Mouse (Mus musculus): Measurements from ENCODE around the gene Gm10720.
"Not testable (repeated sequence)": the region's sequence is repeated elsewhere in the genome, so short reads cannot be mapped to it uniquely, and the experiment has no call there.

Gene Gm10720

DNA sequence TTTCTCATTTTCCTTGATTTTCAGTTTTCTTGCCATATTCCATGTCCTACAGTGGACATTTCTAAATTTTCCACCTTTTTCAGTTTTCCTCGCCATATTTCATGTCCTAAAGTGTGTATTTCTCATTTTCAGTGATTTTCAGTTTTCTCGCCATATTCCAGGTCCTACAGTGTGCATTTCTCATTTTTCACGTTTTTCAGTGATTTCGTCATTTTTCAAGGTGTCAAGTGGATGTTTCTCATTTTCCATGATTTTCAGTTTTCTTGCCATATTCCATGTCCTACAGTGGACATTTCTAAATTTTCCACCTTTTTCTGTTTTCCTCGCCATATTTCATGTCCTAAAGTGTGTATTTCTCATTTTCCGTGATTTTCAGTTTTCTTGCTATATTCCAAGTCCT is 10.2 kb downstream of the Gm10720 start:
- DNase-seq (ENCODE audit: low spot score), result peak; percentile 71

DNA sequence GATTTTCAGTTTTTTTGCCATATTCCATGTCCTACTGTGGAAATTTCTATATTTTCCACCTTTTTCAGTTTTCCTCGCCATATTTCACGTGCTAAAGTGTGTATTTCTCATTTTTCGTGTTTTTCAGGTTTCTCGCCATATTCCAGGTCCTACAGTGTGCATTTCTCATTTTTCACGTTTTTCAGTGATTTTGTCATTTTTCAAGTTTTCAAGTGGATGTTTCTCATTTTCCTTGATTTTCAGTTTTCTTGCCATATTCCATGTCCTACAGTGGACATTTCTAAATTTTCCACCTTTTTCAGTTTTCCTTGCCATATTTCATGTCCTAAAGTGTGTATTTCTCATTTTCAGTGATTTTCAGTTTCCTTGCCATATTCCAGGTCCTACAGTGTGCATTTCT is 10.7 kb downstream of the Gm10720 start:
- not testable (repeated sequence) for DNase-seq (ENCODE audit: low spot score)

DNA sequence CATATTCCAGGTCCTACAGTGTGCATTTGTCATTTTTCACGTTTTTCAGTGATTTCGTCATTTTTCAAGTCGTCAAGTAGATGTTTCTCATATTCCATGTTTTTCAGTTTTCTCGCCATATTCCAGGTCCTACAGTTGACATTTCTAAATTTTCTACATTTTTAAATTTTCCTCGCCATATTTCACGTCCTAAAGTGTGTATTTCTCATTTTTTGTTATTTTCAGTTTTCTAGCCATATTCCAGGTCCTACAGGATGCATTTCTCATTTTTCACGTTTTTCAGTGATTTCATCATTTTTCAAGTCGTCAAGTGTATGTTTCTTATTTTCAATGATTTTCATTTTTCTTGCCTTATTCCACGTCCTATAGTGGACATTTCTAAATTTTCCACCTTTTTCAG is 11.3 kb downstream of the Gm10720 start:
- DNase-seq (ENCODE audit: low spot score), result not testable (repeated sequence)

DNA sequence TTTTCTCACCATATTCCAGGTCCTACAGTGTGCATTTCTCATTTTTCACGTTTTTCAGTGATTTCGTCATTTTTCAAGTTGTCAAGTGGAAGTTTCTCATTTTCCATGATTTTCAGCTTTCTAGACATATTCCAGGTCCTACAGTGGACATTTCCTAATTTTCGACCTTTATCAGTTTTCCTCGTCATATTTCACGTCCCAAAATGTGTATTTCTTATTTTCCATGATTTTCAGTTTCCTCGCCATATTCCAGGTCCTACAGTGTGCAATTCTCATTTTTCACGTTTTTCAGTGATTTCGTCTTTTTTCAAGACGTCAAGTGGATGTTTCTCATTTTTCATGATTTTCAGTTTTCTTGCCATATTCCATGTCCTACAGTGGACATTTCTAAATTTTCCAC is 11.7 kb downstream of the Gm10720 start:
- DNase-seq (ENCODE audit: low spot score), result not testable (repeated sequence)

DNA sequence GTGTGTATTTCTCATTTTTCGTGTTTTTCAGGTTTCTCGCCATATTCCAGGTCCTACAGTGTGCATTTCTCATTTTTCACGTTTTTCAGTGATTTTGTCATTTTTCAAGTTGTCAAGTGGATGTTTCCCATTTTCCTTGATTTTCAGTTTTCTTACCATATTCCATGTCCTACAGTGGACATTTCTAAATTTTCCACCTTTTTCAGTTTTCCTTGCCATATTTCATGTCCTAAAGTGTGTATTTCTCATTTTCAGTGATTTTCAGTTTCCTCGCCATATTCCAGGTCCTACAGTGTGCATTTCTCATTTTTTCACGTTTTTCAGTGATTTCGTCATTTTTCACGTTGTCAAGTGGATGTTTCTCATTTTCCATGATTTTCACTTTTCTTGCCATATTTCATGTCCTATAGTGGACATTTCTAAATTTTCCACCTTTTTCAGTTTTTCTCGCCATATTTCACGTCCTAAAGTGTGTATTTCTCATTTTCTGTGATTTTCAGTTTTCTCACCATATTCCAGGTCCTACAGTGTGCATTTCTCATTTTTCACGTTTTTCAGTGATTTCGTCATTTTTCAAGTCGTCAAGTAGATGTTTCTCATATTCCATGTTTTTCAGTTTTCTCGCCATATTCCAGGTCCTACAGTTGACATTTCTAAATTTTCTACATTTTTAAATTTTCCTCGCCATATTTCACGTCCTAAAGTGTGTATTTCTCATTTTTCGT is 14.0 kb downstream of the Gm10720 start:
- DNase-seq (ENCODE audit: low spot score), result peak; percentile 20

DNA sequence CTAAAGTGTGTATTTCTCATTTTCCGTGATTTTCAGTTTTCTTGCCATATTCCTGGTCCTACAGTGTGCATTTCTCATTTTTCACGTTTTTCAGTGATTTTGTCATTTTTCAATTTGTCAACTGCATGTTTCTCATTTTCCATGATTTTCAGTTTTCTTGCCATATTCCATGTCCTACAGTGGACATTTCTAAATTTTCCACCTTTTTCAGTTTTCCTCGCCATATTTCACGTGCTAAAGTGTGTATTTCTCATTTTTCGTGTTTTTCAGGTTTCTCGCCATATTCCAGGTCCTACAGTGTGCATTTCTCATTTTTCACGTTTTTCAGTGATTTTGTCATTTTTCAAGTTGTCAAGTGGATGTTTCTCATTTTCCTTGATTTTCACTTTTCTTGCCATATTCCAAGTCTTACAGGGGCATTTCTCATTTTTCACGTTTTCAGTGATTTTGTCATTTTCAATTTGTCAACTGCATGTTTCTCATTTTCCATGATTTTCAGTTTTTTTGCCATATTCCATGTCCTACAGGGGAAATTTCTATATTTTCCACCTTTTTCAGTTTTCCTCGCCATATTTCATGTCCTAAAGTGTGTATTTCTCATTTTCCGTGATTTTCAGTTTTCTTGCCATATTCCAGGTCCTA is 15.3 kb downstream of the Gm10720 start:
- DNase-seq (ENCODE audit: low spot score), result not testable (repeated sequence)

DNA sequence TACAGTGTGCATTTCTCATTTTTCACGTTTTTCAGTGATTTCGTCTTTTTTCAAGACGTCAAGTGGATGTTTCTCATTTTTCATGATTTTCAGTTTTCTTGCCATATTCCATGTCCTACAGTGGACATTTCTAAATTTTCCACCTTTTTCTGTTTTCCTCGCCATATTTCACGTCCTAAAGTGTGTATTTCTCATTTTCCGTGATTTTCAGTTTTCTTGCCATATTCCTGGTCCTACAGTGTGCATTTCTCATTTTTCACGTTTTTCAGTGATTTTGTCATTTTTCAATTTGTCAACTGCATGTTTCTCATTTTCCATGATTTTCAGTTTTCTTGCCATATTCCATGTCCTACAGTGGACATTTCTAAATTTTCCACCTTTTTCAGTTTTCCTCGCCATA is 18.8 kb downstream of the Gm10720 start, which contains the start of gene Gm17535:
Gene Gm17535, plus strand, starts transcription at position 301 of the 400 bp plus-strand sequence.
- DNase-seq (ENCODE audit: low spot score), result not testable (repeated sequence)

DNA sequence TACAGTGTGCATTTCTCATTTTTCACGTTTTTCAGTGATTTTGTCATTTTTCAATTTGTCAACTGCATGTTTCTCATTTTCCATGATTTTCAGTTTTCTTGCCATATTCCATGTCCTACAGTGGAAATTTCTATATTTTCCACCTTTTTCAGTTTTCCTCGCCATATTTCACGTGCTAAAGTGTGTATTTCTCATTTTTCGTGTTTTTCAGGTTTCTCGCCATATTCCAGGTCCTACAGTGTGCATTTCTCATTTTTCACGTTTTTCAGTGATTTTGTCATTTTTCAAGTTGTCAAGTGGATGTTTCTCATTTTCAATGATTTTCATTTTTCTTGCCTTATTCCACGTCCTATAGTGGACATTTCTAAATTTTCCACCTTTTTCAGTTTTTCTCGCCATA is 21.1 kb downstream of the Gm10720 start, which contains the start of gene Gm10715:
Gene Gm10715, plus strand, starts transcription at position 301 of the 400 bp plus-strand sequence.
- DNase-seq (ENCODE audit: low spot score), result not testable (repeated sequence)

DNA sequence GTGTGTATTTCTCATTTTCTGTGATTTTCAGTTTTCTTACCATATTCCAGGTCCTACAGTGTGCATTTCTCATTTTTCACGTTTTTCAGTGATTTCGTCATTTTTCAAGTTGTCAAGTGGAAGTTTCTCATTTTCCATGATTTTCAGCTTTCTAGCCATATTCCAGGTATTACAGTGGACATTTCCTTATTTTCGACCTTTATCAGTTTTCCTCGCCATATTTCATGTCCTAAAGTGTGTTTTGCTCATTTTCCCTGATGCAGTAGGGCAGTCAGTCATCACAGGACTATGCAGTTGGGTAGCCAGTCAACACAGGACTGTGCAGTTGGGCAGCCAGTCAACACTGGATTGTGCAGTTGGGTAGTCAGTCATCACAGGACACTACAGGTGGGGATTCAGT is 22.7 kb downstream of the Gm10720 start:
- not testable (repeated sequence) for DNase-seq (ENCODE audit: low spot score)
